Mouse (Mus musculus) liver, adult 2 months (tissue): Measurements from ENCODE around the gene Wnt8b. TPM values are rescaled to one million over a fixed set of nuclear protein-coding genes. Genes with fewer than 3 reads are reported as not detected.
"Not testable (repeated sequence)": the region's sequence is repeated elsewhere in the genome, so short reads cannot be mapped to it uniquely, and the experiment has no call there.

ENCODE experiments used
- DNase-seq: peaks from one replicate; pipeline ENCODE4 v3.0.0-alpha.2; 2011; ENCODE audit warnings: low read depth, low spot score; ENCODE audit errors: extremely low read depth
- H3K27ac ChIP-seq: fragments of 200-500 bp; replicated peaks from 2 replicates; pipeline ENCODE4 v1.5.1; 2012; ENCODE audit warnings: low read depth, mild to moderate bottlenecking, control low read depth, inconsistent platforms, low read length; ENCODE audit not compliant: insufficient read depth
- H3K27me3 ChIP-seq: fragments of 200-500 bp; 2 replicates; pipeline ENCODE4 v1.6.1; 2012; ENCODE audit warnings: mild to moderate bottlenecking, moderate library complexity, low read length, inconsistent platforms; ENCODE audit not compliant: control insufficient read depth, insufficient read depth
- H3K36me3 ChIP-seq: fragments of 200-500 bp; 2 replicates; pipeline ENCODE4 v1.6.1; 2012; ENCODE audit warnings: low read length, inconsistent platforms; ENCODE audit not compliant: control insufficient read depth, insufficient read depth
- H3K4me1 ChIP-seq: fragments of 200-500 bp; 2 replicates; pipeline ENCODE4 v1.6.1; 2011; ENCODE audit warnings: low read length; ENCODE audit not compliant: control insufficient read depth, insufficient read depth
- H3K4me3 ChIP-seq: fragments of 200-500 bp; 2 replicates; pipeline ENCODE4 v1.5.1; 2011; ENCODE audit warnings: low read depth, mild to moderate bottlenecking, control low read depth, low read length, moderate library complexity; ENCODE audit not compliant: insufficient read depth
- H3K79me2 ChIP-seq: fragments of 200-500 bp; 2 replicates; pipeline ENCODE4 v1.6.1; 2012; ENCODE audit warnings: inconsistent platforms, mild to moderate bottlenecking, low read length, moderate library complexity; ENCODE audit not compliant: control insufficient read depth, insufficient read depth
- H3K9ac ChIP-seq: fragments of 200-500 bp; 2 replicates; pipeline ENCODE4 v1.6.1; 2012; ENCODE audit warnings: low read depth, mild to moderate bottlenecking, control low read depth, inconsistent platforms, low read length
- CTCF ChIP-seq: fragments of 200-500 bp; IDR thresholded peaks from 2 replicates; pipeline ENCODE4 v1.5.1; 2011; ENCODE audit warnings: low read depth, low read length, control low read depth
- POLR2A ChIP-seq: fragments of 200-500 bp; IDR thresholded peaks from 2 replicates; pipeline ENCODE4 v1.6.1; 2011; ENCODE audit warnings: low read length, control low read depth; ENCODE audit not compliant: insufficient read depth; ENCODE audit errors: extremely low read depth
- WGBS: fragments of 180-500 bp; shearing (Covaris S2); methylation state at CpG from one replicate; pipeline ENCODE4 v1.1.7; 2018; 5-methylcytosine and 5-hydroxymethylcytosine counted together
- polyA plus RNA-seq: library from polyadenylated mRNA; depleted of rRNA; stranded (reverse); fragments of >200 nt; gene quantifications from 2 replicates; pipeline ENCODE4 v1.2.3, GENCODE M21; 2012
- total RNA-seq: library from RNA; depleted of rRNA; stranded (reverse); fragments of >200 nt; gene quantifications from 2 replicates; pipeline ENCODE4 v1.2.3, GENCODE M21; 2014

Wnt8b gene
- total and polyA plus RNA-seq, 2 experiments = not detected

DNA sequence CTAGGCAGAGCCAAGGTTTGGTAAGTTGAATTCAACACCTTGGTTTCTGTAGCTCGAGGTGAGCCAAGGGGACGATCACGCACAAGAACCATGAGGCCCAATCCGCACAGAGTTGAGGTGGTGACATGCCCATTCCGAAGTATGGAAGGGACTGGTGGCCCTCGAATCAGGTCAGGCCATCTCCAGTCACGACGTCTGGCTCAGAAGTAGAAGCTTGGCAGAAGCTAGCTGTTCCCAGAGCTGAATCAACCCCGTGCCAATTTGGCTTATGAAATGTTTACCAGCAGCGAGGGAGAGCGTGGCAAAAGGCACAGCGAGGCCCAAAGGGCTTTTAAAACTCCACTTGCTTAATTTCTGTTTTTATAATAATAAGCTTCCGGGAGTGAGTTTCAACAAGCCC is 34.6 kb upstream of the Wnt8b start:
- no peak for TF ChIP-seq CTCF
- no peak for TF ChIP-seq POLR2A
- Histone ChIP-seq H3K4me1 (peaks cover 15% of the 10 kb centered on the region), H3K36me3 (no peaks in the 10 kb centered on the region), H3K9ac (no peak overlapping the region), H3K4me3 (no peak overlapping the region), H3K27me3 (no peaks in the 10 kb centered on the region), H3K27ac (peak overlapping the region; percentile 7), H3K79me2 (no peaks in the 10 kb centered on the region)
- peak; percentile 97 for DNase-seq
- 29% methylated on average over 13 of the region's 13 CpGs for WGBS

- WGBS = 83% methylated on average over 5 of the region's 5 CpGs
- Histone ChIP-seq H3K27me3 (no peaks in the 10 kb centered on the region), H3K36me3 (no peaks in the 10 kb centered on the region), H3K79me2 (no peaks in the 10 kb centered on the region), H3K27ac (no peak overlapping the region), H3K4me1 (peaks cover 11% of the 10 kb centered on the region), H3K9ac (no peak overlapping the region), H3K4me3 (no peak overlapping the region)
- no peak for DNase-seq
- no peak for TF ChIP-seq CTCF
- no peak for TF ChIP-seq POLR2A
Observed at GRCm38 (mm10) chr19:44460441-44460840, 32.8 kb upstream of the Wnt8b start.

GRCm38 (mm10) chr19:44461500-44461899 is 31.8 kb upstream of the Wnt8b start:
- Histone ChIP-seq H3K27ac (no peak overlapping the region), H3K79me2 (no peaks in the 10 kb centered on the region), H3K27me3 (no peaks in the 10 kb centered on the region), H3K4me3 (no peak overlapping the region), H3K9ac (no peak overlapping the region), H3K4me1 (peaks cover 11% of the 10 kb centered on the region), H3K36me3 (no peaks in the 10 kb centered on the region)
- TF ChIP-seq CTCF (no peak), POLR2A (no peak)
- no peak for DNase-seq
- 72% methylated on average over 4 of the region's 4 CpGs for WGBS

DNA sequence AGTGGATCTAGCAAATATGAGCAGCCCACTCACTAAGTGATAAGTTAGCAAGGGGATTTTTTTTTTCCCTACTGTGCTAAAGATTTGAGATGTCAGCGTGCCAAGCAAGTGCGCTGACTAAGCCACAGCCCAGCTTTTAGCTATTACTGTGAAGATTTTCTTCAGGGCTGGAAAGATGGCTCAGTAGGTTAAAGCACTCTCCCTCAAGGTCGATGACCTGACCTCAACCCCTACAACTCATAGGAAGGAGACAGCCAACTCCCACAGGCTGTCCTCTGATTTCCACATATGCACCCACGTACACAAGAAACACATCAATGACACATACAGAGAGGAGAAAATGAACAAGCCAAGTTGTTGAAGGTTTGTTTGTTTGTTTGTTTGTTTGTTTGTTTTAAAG is 31.1 kb upstream of the Wnt8b start:
- no peak overlapping the region for H3K4me3 ChIP-seq
- WGBS = 78% methylated on average over 4 of the region's 4 CpGs
- TF ChIP-seq CTCF (no peak), POLR2A (no peak)
- no peak for DNase-seq
- H3K36me3 ChIP-seq = no peaks in the 10 kb centered on the region
- H3K4me1 ChIP-seq = peaks cover 11% of the 10 kb centered on the region
- H3K27ac ChIP-seq = no peak overlapping the region
- H3K27me3 ChIP-seq = no peaks in the 10 kb centered on the region
- no peak overlapping the region for H3K9ac ChIP-seq
- no peaks in the 10 kb centered on the region for H3K79me2 ChIP-seq

DNA sequence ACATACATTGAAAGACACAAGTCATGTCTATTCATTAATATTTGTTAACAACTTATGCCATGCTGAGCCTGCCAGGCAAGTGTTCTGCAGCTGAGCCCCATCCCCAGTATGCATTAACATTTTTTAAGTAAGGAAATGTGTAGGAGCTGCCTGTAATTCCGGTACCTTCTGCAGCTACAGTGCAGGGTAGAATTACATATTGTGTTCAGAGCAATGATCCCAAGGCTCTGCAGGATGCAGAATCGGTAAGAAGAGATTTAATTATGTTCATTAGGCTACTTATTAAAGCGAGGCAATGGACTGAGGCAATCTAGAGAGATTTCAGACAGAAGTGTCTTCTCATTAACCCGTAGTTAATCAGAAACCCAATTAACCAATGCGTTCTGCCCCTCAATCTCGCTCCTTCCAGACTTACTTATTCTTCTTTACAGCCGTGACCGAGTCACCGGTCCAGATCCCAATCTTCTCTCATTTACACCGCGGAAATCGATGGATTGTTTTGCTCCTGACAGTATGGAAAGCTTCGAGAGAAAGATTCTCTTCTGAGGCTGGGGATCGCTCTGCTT is 27.2 kb upstream of the Wnt8b start:
- 84% methylated on average over 14 of the region's 14 CpGs for WGBS
- not testable (repeated sequence) for H3K4me1 ChIP-seq, H3K36me3 ChIP-seq, H3K9ac ChIP-seq, H3K4me3 ChIP-seq, H3K27me3 ChIP-seq, DNase-seq, H3K27ac ChIP-seq, H3K79me2 ChIP-seq

- no peak overlapping the region for H3K27ac ChIP-seq
- no peaks in the 10 kb centered on the region for H3K36me3 ChIP-seq
- under 1% methylated on average over 10 of the region's 10 CpGs for WGBS
- H3K27me3 ChIP-seq = no peaks in the 10 kb centered on the region
- H3K79me2 ChIP-seq = no peaks in the 10 kb centered on the region
- no peak overlapping the region for H3K9ac ChIP-seq
- no peaks in the 10 kb centered on the region for H3K4me1 ChIP-seq
- TF ChIP-seq CTCF (peak; percentile 100), POLR2A (no peak)
- DNase-seq = peak; percentile 69
- no peak overlapping the region for H3K4me3 ChIP-seq
Observed at GRCm38 (mm10) chr19:44474158-44474557, 19.1 kb upstream of the Wnt8b start.
